Mouse (Mus musculus) gastrocnemius, adult 2 months (tissue): ENCODE data around the gene Sapcd1. TPM values are rescaled to one million over a fixed set of nuclear protein-coding genes. Genes with fewer than 3 reads are reported as not detected.
"Not testable (repeated sequence)": the region's sequence is repeated elsewhere in the genome, so short reads cannot be mapped to it uniquely, and the experiment has no call there.

Experiments
- DNase-seq: peaks from one replicate; pipeline ENCODE4 v3.0.0; 2022
- H3K27ac ChIP-seq: fragments of 200-600 bp; 2 replicates; pipeline ENCODE4 v1.8.1; 2022; ENCODE audit warnings: mild to moderate bottlenecking
- H3K4me3 ChIP-seq: fragments of 200-600 bp; 2 replicates; pipeline ENCODE4 v1.8.1; 2022; ENCODE audit warnings: mild to moderate bottlenecking, moderate library complexity
- CTCF ChIP-seq: fragments of 200-600 bp; IDR thresholded peaks from 2 replicates; pipeline ENCODE4 v1.8.1; 2022; ENCODE audit warnings: antibody characterized with exemption, mild to moderate bottlenecking, moderate library complexity
- intact Hi-C: fragments of 180-260 bp; cut with DNase I; formaldehyde crosslinking; loops from one replicate; pipeline ENCODE4 v1.15.1; 2025
- total RNA-seq, 2 experiments: library from RNA; stranded (reverse); gene quantifications; 2 replicates each; pipeline ENCODE4 v1.2.3; 2021

Sapcd1 gene
- total RNA-seq, 2 experiments from 2014 or later = not detected

DNA sequence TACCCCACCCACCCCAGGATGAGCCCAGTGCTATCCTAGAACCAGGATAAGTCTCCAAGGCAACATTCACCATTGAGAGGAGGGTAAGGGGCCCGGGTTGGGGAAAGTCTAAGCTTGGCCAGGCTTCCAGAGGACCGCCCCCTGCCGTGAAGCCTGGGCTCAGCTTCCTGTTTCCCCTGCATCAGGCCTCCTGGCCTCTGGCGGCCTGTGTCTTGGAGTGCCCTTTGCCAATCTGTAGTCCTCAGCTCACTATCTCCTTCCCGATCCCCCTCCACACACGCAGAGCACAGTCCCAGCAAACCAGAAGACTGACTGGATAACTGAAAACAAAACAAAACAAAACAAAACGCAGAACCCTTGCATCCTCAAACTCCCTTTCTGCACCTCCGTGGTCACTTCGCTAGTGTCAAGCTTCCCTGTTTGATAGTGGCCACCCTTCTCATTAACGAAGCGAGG is 21.8 kb upstream of the Sapcd1 start, which contains the start of gene Clic1:
Gene Clic1 (plus strand): TSS at position 406 of the 456 bp plus-strand sequence.
- intact Hi-C loops = no loop called here
- peak; percentile 61 for DNase-seq
- peak; percentile 13; the same call in 1 of the 2 replicates for TF ChIP-seq CTCF
- peak within 1 kb of the TSS; percentile 82 for H3K4me3 ChIP-seq
- H3K27ac ChIP-seq = peak within 1 kb of the TSS; percentile 91

DNA sequence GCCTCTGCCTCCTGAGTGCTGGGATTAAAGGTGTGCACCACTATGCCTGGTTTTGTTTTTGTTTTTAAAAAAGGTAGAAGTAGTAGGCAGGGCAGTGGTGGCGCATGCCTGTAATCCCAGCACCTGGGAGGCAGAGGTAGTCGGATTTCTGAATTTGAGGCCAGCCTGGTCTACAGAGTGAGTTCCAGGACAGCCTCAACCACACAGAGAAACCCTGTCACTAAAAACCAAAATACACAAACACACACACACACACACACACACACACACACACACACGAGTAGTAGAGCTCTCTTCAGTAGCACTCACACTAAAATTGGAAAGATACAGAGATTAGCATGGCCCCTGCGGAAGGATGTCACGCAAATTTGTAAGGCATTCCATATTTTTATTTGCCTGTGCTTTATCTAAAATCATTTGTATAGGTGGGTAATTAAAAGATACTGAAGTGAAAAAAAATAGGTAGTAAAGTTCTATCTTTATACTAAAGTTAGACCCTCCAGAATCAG is 21.2 kb upstream of the Sapcd1 start:
- intact Hi-C loops = no loop called here
- H3K4me3 ChIP-seq = no peak overlapping the region
- peak overlapping the region; percentile 91 for H3K27ac ChIP-seq
- no peak for TF ChIP-seq CTCF
- no peak for DNase-seq

DNA sequence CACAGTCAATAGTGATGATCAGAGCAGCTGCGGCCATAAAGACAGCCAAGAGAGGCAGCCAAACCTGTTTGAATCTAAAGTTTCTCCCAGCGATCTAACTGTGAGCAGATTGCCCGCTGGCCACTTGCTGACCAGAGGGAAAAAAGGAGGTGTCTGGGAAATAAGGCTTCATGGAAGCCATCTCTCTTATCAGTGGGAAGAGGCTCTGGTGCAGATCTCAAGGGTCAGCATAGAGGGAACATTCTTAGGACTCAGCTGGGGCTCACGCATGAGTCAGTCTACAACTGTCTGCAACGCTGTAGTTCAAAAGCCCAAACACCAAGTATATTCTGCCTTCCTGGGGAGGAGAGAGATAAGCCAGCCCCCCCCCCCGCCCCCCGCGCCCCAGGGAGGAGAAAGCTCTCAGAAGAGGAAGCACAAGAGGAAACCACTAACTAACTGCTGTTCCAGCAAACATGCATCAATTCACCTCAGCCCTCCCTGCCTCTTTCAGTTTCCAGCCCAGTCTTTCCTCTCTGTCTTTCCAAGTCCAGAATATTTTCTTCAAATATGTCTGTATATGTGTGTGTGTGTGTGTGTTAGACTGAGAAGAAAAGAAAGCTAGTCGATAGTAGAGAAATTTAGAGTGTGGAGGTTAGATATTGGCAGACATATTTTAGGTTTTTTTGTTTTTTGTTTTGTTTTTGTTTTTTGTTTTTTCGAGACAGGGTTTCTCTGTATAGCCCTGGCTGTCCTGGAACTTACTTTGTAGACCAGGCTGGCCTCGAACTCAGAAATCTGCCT is 20.5 kb upstream of the Sapcd1 start:
- Histone ChIP-seq H3K4me3 (peak overlapping the region; percentile 47), H3K27ac (peak overlapping the region; percentile 91)
- no peak for TF ChIP-seq CTCF
- intact Hi-C loops = no loop called here
- DNase-seq = no peak

DNA sequence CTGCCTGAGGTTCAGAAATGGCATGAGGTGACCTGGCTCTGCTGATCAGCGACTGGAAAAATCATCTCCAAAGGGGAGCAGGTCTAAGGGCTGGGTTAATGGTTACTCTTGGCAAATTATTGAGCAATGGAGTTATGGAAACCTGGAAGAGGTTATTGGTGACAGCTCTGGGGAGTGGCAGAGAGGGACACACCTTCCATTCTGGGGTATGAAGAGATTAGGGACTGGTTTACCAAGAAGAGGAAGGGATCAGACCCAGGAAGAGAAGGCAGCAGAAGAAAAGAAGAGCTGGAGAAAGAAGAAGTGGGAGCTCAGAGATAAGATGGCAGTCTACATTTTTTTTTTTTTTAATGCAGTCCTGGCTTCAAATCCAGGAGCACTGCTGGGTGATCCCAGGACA is 19.9 kb upstream of the Sapcd1 start:
- TF ChIP-seq CTCF = no peak
- Histone ChIP-seq H3K27ac (peak overlapping the region; percentile 91), H3K4me3 (peak overlapping the region; percentile 47)
- intact Hi-C loops = no loop called here
- DNase-seq = no peak

DNA sequence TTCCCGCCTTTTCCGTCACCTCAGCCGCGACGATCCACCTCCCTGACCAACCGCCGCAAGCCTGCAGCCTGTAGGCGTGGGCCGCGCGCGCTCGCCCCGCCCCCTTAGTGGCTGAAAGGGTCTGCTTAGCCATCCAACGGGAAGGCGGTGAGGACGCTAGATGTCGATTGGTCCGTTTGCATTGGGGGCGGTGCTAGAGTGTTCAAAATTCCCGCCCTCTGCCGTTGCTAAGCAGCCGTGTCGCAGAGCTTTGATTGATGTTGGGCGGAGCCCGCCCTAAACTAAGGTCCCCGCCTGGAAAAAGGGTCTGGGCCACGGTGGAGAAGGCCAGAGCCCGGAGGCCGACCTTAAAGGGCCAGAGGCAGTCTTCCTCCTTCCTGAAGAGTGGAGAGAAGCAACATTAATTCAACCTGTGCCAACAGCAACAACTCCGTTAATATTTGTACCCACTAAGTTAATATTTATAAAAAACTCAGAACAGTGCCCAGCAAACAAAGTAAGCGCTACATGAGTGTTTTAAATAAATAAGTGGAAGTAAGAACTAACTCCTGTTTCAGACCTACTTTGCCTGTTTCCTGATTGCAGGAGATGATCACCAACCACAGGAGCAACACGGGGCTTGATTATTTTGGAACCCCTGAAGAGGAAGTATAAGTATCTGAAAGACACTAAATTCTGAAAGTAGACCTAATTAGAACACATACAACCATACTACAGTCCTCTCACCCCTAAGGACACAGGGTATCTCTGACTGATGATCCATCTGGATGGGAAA is 19.1 kb upstream of the Sapcd1 start, which contains the start of gene Msh5:
Gene Msh5 (minus strand): TSS at position 65 of the 775 bp plus-strand sequence.
- peak; percentile 97 for DNase-seq
- H3K4me3 ChIP-seq = peak within 1 kb of the TSS; percentile 77
- peak within 1 kb of the TSS; percentile 91 for H3K27ac ChIP-seq
- no peak for TF ChIP-seq CTCF
- intact Hi-C loops = no loop called here

DNA sequence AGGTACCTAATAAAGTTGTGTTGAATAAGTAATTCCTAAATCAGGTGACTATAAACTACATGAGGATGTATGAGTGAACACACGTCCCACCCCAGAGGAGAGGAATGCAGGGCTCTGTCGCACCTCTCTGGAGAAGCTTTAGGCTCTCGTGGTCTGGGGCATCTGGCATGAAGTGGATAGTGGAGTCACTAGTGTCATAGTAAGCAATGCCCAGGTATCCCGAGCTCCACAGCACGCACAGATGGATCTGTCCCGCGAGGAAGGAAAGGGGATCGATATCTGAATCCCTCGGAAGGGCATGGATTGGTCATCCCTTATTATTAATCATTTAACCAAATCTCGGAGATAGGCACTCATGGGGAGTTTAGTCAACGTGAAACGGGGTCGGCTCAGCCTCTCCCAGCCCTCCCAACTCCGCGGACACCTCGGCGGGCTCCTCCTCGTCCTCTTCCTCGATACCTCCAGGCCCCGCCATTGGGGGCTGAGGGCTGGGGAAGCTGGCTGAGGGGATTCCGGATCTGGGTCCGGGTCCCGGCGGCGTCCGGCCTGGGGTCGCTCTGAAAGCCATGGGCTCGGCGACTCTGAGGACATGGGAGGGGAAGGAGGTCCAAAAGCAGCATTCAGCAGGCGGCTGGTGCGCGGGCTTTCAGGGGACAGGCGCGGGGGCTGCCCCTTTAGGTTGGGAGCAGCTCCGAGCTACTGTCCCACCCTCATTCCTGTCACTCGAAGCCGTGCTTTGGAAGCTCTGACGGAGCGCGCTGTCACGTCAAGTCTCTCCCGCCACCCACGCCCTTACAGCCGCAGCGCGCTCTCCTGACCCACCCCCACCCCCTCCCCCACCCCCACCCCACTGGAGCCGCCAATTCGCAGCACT is 18.2 kb upstream of the Sapcd1 start:
- intact Hi-C loops = no loop called here
- no peak for DNase-seq
- peak overlapping the region; percentile 77 for H3K4me3 ChIP-seq
- H3K27ac ChIP-seq = peak overlapping the region; percentile 66
- TF ChIP-seq CTCF = no peak

DNA sequence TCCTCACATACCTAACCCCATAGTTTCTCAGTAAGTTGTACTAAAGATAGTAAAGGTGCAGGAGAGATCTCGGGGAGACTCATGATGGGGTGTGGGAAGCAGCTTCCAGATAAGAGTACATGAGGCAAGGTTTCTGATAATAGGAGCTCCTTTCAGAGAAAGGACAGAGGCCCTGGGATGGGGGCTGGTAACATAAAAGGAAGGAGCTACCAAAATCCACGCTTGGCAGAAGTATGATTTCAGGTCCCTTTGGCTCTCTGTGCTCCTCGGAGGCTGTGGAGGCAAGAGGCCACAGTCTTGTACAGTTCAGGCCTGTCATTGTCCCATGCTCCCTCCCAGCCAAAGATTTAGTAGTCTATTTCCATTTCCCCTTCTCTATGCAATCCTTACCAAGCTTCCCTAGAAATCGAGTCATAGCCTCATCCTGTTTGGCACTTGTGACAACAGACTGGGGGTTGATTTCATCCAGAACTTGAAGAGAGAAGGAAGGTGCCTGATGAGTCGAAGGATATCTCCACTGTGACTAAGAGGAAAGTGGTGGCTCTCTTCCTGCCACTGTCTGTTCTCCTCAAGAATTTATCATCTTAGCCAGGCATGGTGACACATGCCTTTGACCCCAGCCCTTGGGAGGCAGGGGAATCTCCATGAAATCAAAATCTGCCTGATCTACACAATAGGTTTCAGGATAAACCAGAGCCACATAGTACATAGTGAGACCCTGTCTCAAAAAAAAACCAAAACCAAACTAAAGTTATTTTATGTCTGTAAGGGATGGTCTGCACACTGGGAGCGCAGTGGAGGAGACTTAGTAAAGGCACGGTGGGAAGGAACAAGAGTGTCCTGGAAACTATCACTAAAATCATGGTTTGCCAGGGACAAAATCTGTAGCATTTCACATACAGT is 17.3 kb upstream of the Sapcd1 start:
- Histone ChIP-seq H3K4me3 (no peak overlapping the region), H3K27ac (no peak overlapping the region)
- intact Hi-C loops = no loop called here
- TF ChIP-seq CTCF = no peak
- no peak for DNase-seq

DNA sequence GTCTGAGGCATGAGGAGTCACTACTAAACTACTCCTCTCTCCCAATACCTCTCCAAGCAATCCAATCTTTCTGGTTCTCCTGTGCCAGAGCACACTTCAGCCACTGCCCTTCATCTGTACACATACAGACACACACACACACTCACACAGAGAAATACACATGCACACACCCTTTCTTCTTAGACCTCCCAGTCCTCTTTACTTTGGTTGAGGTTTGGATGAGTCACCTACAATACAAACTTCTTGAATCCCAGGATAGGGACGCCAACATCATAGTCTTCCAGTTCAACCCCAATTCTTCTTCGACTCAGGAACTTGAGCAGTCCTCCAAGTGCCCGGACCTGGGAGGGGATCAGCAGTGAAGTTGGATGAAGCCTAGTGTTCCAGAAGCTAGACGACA is 16.0 kb upstream of the Sapcd1 start:
- intact Hi-C loops = no loop called here
- H3K4me3 ChIP-seq = no peak overlapping the region
- DNase-seq = no peak
- TF ChIP-seq CTCF = no peak
- H3K27ac ChIP-seq = no peak overlapping the region

DNA sequence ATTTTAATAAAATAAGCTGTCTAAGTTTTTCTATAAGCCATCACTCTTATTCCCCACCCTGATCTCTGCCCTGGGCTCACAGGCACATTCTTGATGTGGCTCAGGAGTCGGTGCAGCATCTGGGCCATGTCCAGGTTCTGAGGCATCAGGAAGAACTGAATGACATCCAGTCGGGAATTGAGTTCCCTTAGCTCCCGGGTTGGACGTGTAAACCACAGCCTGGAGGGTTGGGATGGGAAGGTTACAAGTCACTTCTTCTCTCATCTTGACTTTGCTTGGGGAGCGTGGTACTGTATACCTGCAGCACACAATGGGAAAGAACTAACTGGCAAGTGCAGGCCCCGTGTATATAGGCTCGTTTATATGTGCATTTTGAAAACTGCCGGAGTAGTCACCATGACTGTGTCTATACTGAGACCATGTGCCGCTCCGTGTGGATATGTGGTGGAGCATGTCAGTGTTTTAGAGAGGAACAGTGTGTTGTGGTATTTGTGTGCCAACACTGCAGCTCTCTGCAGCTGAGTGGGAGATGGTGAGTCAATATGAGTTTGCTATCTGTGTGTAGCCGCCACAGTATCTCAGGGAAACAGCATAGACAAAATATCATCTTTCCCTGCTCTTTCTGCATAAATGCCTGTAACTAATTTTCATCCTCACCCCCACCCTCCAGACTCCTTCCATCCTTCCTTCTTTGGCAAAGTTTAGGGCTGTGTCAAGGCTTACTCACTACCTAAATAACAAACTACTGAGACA is 11.5 kb upstream of the Sapcd1 start:
- Histone ChIP-seq H3K4me3 (no peak overlapping the region), H3K27ac (no peak overlapping the region)
- intact Hi-C loops = no loop called here
- no peak for TF ChIP-seq CTCF
- DNase-seq = no peak

DNA sequence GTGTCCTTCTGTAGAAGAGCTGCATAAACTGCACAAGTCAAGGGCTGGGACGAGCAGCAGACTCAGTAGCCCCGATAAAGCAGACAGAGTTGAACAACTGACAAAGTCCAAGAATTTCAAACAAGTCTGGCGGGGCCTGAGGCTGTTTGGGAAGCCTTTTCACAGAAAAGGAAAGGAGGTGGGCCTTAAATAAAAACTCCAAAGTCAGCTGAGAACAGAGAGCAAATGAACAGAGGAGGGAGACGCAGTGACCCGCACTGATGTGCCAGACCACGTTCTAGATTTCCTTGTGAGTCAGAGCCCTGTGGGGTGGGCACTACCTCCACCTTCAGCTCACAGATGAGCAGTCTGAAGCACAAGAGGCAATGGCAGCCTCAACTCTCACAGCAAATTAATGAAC is 7.1 kb upstream of the Sapcd1 start:
- TF ChIP-seq CTCF = no peak
- Histone ChIP-seq H3K4me3 (no peak overlapping the region), H3K27ac (no peak overlapping the region)
- intact Hi-C loops = no loop called here
- no peak for DNase-seq

DNA sequence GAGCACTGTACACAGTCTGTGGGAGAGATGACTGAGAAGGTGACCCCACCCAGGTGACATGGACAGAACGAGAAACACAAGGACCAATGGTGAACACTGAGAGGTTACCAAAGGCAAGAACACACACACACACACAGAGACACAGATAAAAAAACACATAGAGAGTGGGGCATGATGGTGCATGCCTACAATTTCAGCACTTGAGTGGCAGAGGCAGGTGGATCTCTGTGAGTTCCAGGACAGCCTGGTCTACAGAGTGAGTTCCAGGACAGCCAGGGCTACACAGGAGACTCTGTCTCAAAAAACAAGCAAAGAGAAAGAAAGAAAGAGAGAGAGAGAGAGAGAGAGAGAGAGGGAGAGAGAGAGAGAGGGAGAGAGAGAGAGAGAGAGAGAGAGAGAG is 5.9 kb upstream of the Sapcd1 start:
- intact Hi-C loops = not testable (repeated sequence)

More for the DNA sequence above, 5.9 kb upstream of the Sapcd1 start:
- H3K4me3 ChIP-seq, H3K27ac ChIP-seq, DNase-seq: not testable (repeated sequence)
